Comparison of ENCODE assay signal across 8 mouse cellular contexts in genomic region chr3:32508666-32509324, GRCm38 (mm10). TPM values are rescaled to one million over a fixed set of nuclear protein-coding genes. Genes with fewer than 3 reads are reported as not detected.
DNase-seq lines count a peak whose midpoint lies in the region; ATAC-seq and TF ChIP-seq lines count a peak whose summit lies in the region.

No protein-coding gene starts in this region.

- H3K27me3 ChIP-seq in testis, adult 2 months (ENCODE audit: control insufficient read depth, insufficient read depth, low read length), result no peaks in the 10 kb centered on the region
- no peaks in the 10 kb centered on the region for H3K27me3 ChIP-seq in intestine, embryonic 14.5 days (replicated peaks; ENCODE audit: control insufficient read depth, insufficient read depth, low read length)

- intact Hi-C loops in left cerebral cortex, postnatal 10 days (cut with DNase I), result loop anchor here (1.0 to 5.0 kb wide), 2 partner anchors 175 to 716 kb away; no protein-coding TSS in a partner anchor

- H3K9me3 ChIP-seq in intestine, embryonic 14.5 days (ENCODE audit: control insufficient read depth, low read length), result no peaks in the 10 kb centered on the region

- no peak; the same call in 1 of the 2 replicates for TF ChIP-seq CTCF in testis, adult 2 months (IDR thresholded peaks at IDR 0.05; ENCODE audit: control insufficient read depth, insufficient read depth, insufficient replicate concordance, low read depth, low read length)

- ATAC-seq in intestine, embryonic 14.5 days (replicated peaks; ENCODE audit: low FRiP score, low TSS enrichment, low read depth), result no peak
- peak; percentile 61 for ATAC-seq in megakaryocyte progenitor cell, adult 5-6 weeks (replicated peaks; ENCODE audit: poor library complexity)

- H3K9ac ChIP-seq in intestine, embryonic 14.5 days (ENCODE audit: low read length), result no peak overlapping the region

- no peaks in the 10 kb centered on the region for H3K36me3 ChIP-seq in testis, adult 2 months (ENCODE audit: control insufficient read depth, insufficient read depth, low read length)
- H3K36me3 ChIP-seq in intestine, embryonic 14.5 days (ENCODE audit: control insufficient read depth, insufficient read depth, low read length), result 0 out of 2 replicates have a peak, but pooled peaks cover 8% of the 10 kb centered on the region

- no peak for TF ChIP-seq POLR2A in testis, adult 2 months (IDR thresholded peaks at IDR 0.05; ENCODE audit: control insufficient read depth, low read depth, low read length)

- no peak overlapping the region for H3K27ac ChIP-seq in testis, adult 2 months (ENCODE audit: control insufficient read depth, insufficient read depth, low read depth, low read length)
- no peak overlapping the region for H3K27ac ChIP-seq in intestine, embryonic 14.5 days (ENCODE audit: low read depth)

- peak overlapping the region; percentile 1; the same call in 1 of the 2 replicates for H3K4me3 ChIP-seq in testis, adult 2 months (ENCODE audit: control insufficient read depth, low read depth, low read length)
- H3K4me3 ChIP-seq in intestine, embryonic 14.5 days (ENCODE audit: low read depth, low read length), result no peak overlapping the region

- H3K4me1 ChIP-seq in testis, adult 2 months (ENCODE audit: control insufficient read depth, insufficient read depth, low read length), result peaks cover 8% of the 10 kb centered on the region
- peaks cover 17% of the 10 kb centered on the region for H3K4me1 ChIP-seq in intestine, embryonic 14.5 days (replicated peaks; ENCODE audit: control insufficient read depth, insufficient read depth, low read length)

- no peak for DNase-seq in testis, postnatal 14 days (ENCODE audit: low spot score)
- DNase-seq in embryo, embryonic 11 days, result peak; percentile 89
- peak; percentile 29 for DNase-seq in gastrocnemius, postnatal 25 days
- DNase-seq in intestine, embryonic 14.5 days (ENCODE audit: low spot score), result peak; percentile 82
- peak; percentile 68 to 75 for DNase-seq in left cerebral cortex, postnatal 10 days (ENCODE audit: extremely low spot score in 1 of 2, low spot score in 2 of 2)
- DNase-seq in right cerebral cortex, postnatal 25 days, result peak; percentile 59

- H3K4me2 ChIP-seq in intestine, embryonic 14.5 days (ENCODE audit: low read length), result peak overlapping the region; percentile 84

- WGBS in intestine, embryonic 14.5 days, result 4% methylated on average over 17 of the region's 17 CpGs

RNA-seq across cellular contexts. Expression of gene Zfp639, which starts 1.3 kb away (rescaled TPM):
- polyA plus RNA-seq in testis, adult 2 months (2012; rRNA removed), result 29.0 and 30.5 TPM in 2 replicates
- total RNA-seq in gastrocnemius, postnatal 25 days (2021), result 10 to 100 TPM; 20.6 to 26.3 TPM
- polyA plus RNA-seq in intestine, embryonic 14.5 days (2014; fragmentation: Nextera tagmentation; extraction: Ambion mirVana), result 40.9 and 44.8 TPM in 2 replicates
- total RNA-seq in left cerebral cortex, postnatal 10 days (2021), result 10 to 100 TPM; 41.9 to 42.9 TPM
- total RNA-seq in megakaryocyte progenitor cell, adult 5-6 weeks (2015), result 55.2 and 56.9 TPM in 2 replicates
- total RNA-seq in megakaryocyte progenitor cell, adult 5-6 weeks (2017), result 43.1 and 49.9 TPM in 2 replicates

RNA-seq across cellular contexts. Expression of gene Kcnmb3, which starts 16.8 kb away (rescaled TPM):
- polyA plus RNA-seq in testis, adult 2 months (2012; rRNA removed), result 3.4 and 3.6 TPM in 2 replicates
- not detected for total RNA-seq in gastrocnemius, postnatal 25 days (2021)
- not detected in 2 replicates for polyA plus RNA-seq in intestine, embryonic 14.5 days (2014; fragmentation: Nextera tagmentation; extraction: Ambion mirVana)
- under 1 TPM in 1 of 2 experiments, not detected in 1; 0.61 TPM for total RNA-seq in left cerebral cortex, postnatal 10 days (2021)
- total RNA-seq in megakaryocyte progenitor cell, adult 5-6 weeks (2015), result not detected in 2 replicates
- total RNA-seq in megakaryocyte progenitor cell, adult 5-6 weeks (2017), result not detected in 2 replicates

RNA-seq across cellular contexts. Expression of gene Mfn1, which starts 20.5 kb away (rescaled TPM):
- 14.6 and 20.9 TPM in 2 replicates for polyA plus RNA-seq in testis, adult 2 months (2012; rRNA removed)
- 100 to 1,000 TPM; 184 to 204 TPM for total RNA-seq in gastrocnemius, postnatal 25 days (2021)
- 23.6 and 24.4 TPM in 2 replicates for polyA plus RNA-seq in intestine, embryonic 14.5 days (2014; fragmentation: Nextera tagmentation; extraction: Ambion mirVana)
- total RNA-seq in left cerebral cortex, postnatal 10 days (2021), result 100 to 1,000 TPM; 107 to 109 TPM
- 15.7 and 31.2 TPM in 2 replicates for total RNA-seq in megakaryocyte progenitor cell, adult 5-6 weeks (2015)
- total RNA-seq in megakaryocyte progenitor cell, adult 5-6 weeks (2017), result 34.1 and 60.3 TPM in 2 replicates
